Mouse (Mus musculus) lung, embryonic 15.5 days (tissue): ENCODE data around the gene Tagap. TPM values are rescaled to one million over a fixed set of nuclear protein-coding genes. Genes with fewer than 3 reads are reported as not detected.

ENCODE experiments used
- ATAC-seq: fragments of 200-750 bp; cut with Nextera tagmentation; 2 replicates; pipeline ENCODE4 v1.8.0; 2017; ENCODE audit warnings: moderate number of reproducible peaks, borderline replicate concordance; ENCODE audit not compliant: low FRiP score, low TSS enrichment; ENCODE audit errors: extremely low read depth
- H3K27ac ChIP-seq: fragments of 300-500 bp; sonication (generic); 2 replicates; pipeline ENCODE4 v1.5.1; 2015; ENCODE audit warnings: moderate library complexity, mild to moderate bottlenecking, inconsistent platforms
- H3K27me3 ChIP-seq: fragments of 300-500 bp; sonication (generic); 2 replicates; pipeline ENCODE4 v1.6.1; 2015; ENCODE audit warnings: inconsistent platforms
- H3K36me3 ChIP-seq: fragments of 300-500 bp; sonication (generic); 2 replicates; pipeline ENCODE4 v1.6.1; 2015; ENCODE audit warnings: inconsistent platforms
- H3K4me1 ChIP-seq: fragments of 300-500 bp; sonication (generic); 2 replicates; pipeline ENCODE4 v1.6.1; 2015; ENCODE audit warnings: inconsistent platforms
- H3K4me2 ChIP-seq: fragments of 300-500 bp; sonication (generic); 2 replicates; pipeline ENCODE4 v1.6.1; 2015; ENCODE audit warnings: inconsistent platforms, mild to moderate bottlenecking, moderate library complexity
- H3K4me3 ChIP-seq: fragments of 300-500 bp; sonication (generic); 2 replicates; pipeline ENCODE4 v1.5.1; 2015; ENCODE audit warnings: mild to moderate bottlenecking, inconsistent platforms
- H3K9ac ChIP-seq: fragments of 300-500 bp; sonication (generic); 2 replicates; pipeline ENCODE4 v1.6.1; 2015; ENCODE audit warnings: inconsistent platforms
- H3K9me3 ChIP-seq: fragments of 300-500 bp; sonication (generic); 2 replicates; pipeline ENCODE4 v1.6.1; 2016; ENCODE audit warnings: inconsistent platforms
- WGBS: fragments of 180-500 bp; shearing (Covaris S2); methylation state at CpG from one replicate; pipeline ENCODE4 v1.1.7; 2015; 5-methylcytosine and 5-hydroxymethylcytosine counted together
- polyA plus RNA-seq: library from polyadenylated mRNA; unstranded; fragments of >200 nt; fragmentation: Nextera tagmentation; extraction: Ambion mirVana; gene quantifications from 2 replicates; pipeline ENCODE4 v1.2.1, GENCODE M21; 2015

The Tagap gene
- polyA plus RNA-seq, 1 experiment from 2014 or later: 0.64 TPM

GRCm38 (mm10) chr17:7896047-7896635 is 29.7 kb upstream of the Tagap start:
- H3K36me3 ChIP-seq: no peaks in the 10 kb centered on the region
- no peaks in the 10 kb centered on the region for H3K4me1 ChIP-seq
- no peaks in the 10 kb centered on the region for H3K9me3 ChIP-seq
- no peaks in the 10 kb centered on the region for H3K27me3 ChIP-seq
- H3K4me3 ChIP-seq: no peak overlapping the region
- H3K27ac ChIP-seq: no peak overlapping the region
- no peak overlapping the region for H3K4me2 ChIP-seq
- WGBS: 55% methylated on average over 10 of the region's 10 CpGs
- no peak overlapping the region for H3K9ac ChIP-seq
- no peak for ATAC-seq

GRCm38 (mm10) chr17:7897120-7897519 is 28.7 kb upstream of the Tagap start:
- Histone ChIP-seq H3K4me2 (peak overlapping the region; percentile 11), H3K9me3 (no peaks in the 10 kb centered on the region), H3K27me3 (no peaks in the 10 kb centered on the region), H3K9ac (no peak overlapping the region), H3K4me3 (no peak overlapping the region), H3K27ac (no peak overlapping the region), H3K36me3 (no peaks in the 10 kb centered on the region), H3K4me1 (no peaks in the 10 kb centered on the region)
- WGBS: 63% methylated on average over 11 of the region's 11 CpGs
- no peak for ATAC-seq

- Histone ChIP-seq H3K27me3 (no peaks in the 10 kb centered on the region), H3K9ac (no peak overlapping the region)
- no peak for ATAC-seq
Measured at GRCm38 (mm10) chr17:7897756-7898155, 28.0 kb upstream of the Tagap start.

GRCm38 (mm10) chr17:7899233-7899632 is 26.6 kb upstream of the Tagap start:
- no peak for ATAC-seq
- H3K4me2 ChIP-seq: no peak overlapping the region
- H3K4me1 ChIP-seq: no peaks in the 10 kb centered on the region
- 66% methylated on average over 6 of the region's 6 CpGs for whole genome bisulfite sequencing
- no peaks in the 10 kb centered on the region for H3K27me3 ChIP-seq
- H3K27ac ChIP-seq: no peak overlapping the region
- no peaks in the 10 kb centered on the region for H3K36me3 ChIP-seq
- H3K9me3 ChIP-seq: no peaks in the 10 kb centered on the region
- H3K4me3 ChIP-seq: no peak overlapping the region
- no peak overlapping the region for H3K9ac ChIP-seq

More at GRCm38 (mm10) chr17:7897756-7898155, 28.0 kb upstream of the Tagap start:
- H3K27ac ChIP-seq: no peak overlapping the region
- H3K4me3 ChIP-seq: no peak overlapping the region
- no peak overlapping the region for H3K4me2 ChIP-seq
- no peaks in the 10 kb centered on the region for H3K4me1 ChIP-seq
- 75% methylated on average over 4 of the region's 4 CpGs for WGBS
- no peaks in the 10 kb centered on the region for H3K36me3 ChIP-seq
- H3K9me3 ChIP-seq: no peaks in the 10 kb centered on the region

- Histone ChIP-seq H3K4me2 (no peak overlapping the region), H3K36me3 (no peaks in the 10 kb centered on the region), H3K9me3 (no peaks in the 10 kb centered on the region), H3K4me1 (no peaks in the 10 kb centered on the region), H3K27me3 (no peaks in the 10 kb centered on the region), H3K27ac (no peak overlapping the region), H3K4me3 (no peak overlapping the region), H3K9ac (no peak overlapping the region)
- no peak for ATAC-seq
- 65% methylated on average over 4 of the region's 4 CpGs for WGBS
Measured at GRCm38 (mm10) chr17:7899961-7900360, 25.8 kb upstream of the Tagap start.

- H3K4me1 ChIP-seq: no peaks in the 10 kb centered on the region
- ATAC-seq: no peak
- H3K36me3 ChIP-seq: no peaks in the 10 kb centered on the region
- no peak overlapping the region for H3K27ac ChIP-seq
- no peak overlapping the region for H3K4me2 ChIP-seq
- 85% methylated on average over 2 of the region's 2 CpGs for WGBS
- no peak overlapping the region for H3K4me3 ChIP-seq
- H3K27me3 ChIP-seq: no peaks in the 10 kb centered on the region
- no peak overlapping the region for H3K9ac ChIP-seq
- H3K9me3 ChIP-seq: no peaks in the 10 kb centered on the region
Measured at GRCm38 (mm10) chr17:7901536-7901935, 24.3 kb upstream of the Tagap start.

GRCm38 (mm10) chr17:7902362-7902761 is 23.4 kb upstream of the Tagap start:
- no peak overlapping the region for H3K4me3 ChIP-seq
- H3K4me2 ChIP-seq: no peak overlapping the region
- H3K36me3 ChIP-seq: no peaks in the 10 kb centered on the region
- H3K27me3 ChIP-seq: no peaks in the 10 kb centered on the region
- 70% methylated on average over 3 of the region's 3 CpGs for WGBS
- H3K9me3 ChIP-seq: no peaks in the 10 kb centered on the region
- H3K9ac ChIP-seq: no peak overlapping the region
- no peak overlapping the region for H3K27ac ChIP-seq
- ATAC-seq: no peak
- H3K4me1 ChIP-seq: no peaks in the 10 kb centered on the region

- Histone ChIP-seq H3K4me3 (no peak overlapping the region), H3K27me3 (no peaks in the 10 kb centered on the region), H3K4me2 (no peak overlapping the region), H3K27ac (no peak overlapping the region), H3K9ac (no peak overlapping the region), H3K9me3 (no peaks in the 10 kb centered on the region), H3K36me3 (no peaks in the 10 kb centered on the region), H3K4me1 (no peaks in the 10 kb centered on the region)
- 31% methylated on average over 2 of the region's 2 CpGs for WGBS
- ATAC-seq: no peak
Measured at GRCm38 (mm10) chr17:7904992-7905391, 20.8 kb upstream of the Tagap start.

- H3K4me2 ChIP-seq: no peak overlapping the region
- H3K9ac ChIP-seq: no peak overlapping the region
- H3K27ac ChIP-seq: no peak overlapping the region
- no peaks in the 10 kb centered on the region for H3K36me3 ChIP-seq
- H3K9me3 ChIP-seq: no peaks in the 10 kb centered on the region
- no peak for ATAC-seq
- H3K27me3 ChIP-seq: no peaks in the 10 kb centered on the region
- no peak overlapping the region for H3K4me3 ChIP-seq
- WGBS: 29% methylated on average over 4 of the region's 4 CpGs
- no peaks in the 10 kb centered on the region for H3K4me1 ChIP-seq
Measured at GRCm38 (mm10) chr17:7905936-7906685, 19.7 kb upstream of the Tagap start.

- H3K27me3 ChIP-seq: no peaks in the 10 kb centered on the region
- no peak overlapping the region for H3K27ac ChIP-seq
- H3K9ac ChIP-seq: no peak overlapping the region
- no peaks in the 10 kb centered on the region for H3K36me3 ChIP-seq
- no peak for ATAC-seq
- H3K9me3 ChIP-seq: no peaks in the 10 kb centered on the region
- no peaks in the 10 kb centered on the region for H3K4me1 ChIP-seq
- H3K4me3 ChIP-seq: no peak overlapping the region
- WGBS: 66% methylated on average over 2 of the region's 2 CpGs
- H3K4me2 ChIP-seq: no peak overlapping the region
Measured at GRCm38 (mm10) chr17:7914596-7915227, 11.1 kb upstream of the Tagap start.

GRCm38 (mm10) chr17:7915791-7916190 is 10.0 kb upstream of the Tagap start:
- Histone ChIP-seq H3K4me1 (no peaks in the 10 kb centered on the region), H3K4me2 (no peak overlapping the region), H3K27me3 (no peaks in the 10 kb centered on the region), H3K27ac (no peak overlapping the region), H3K9me3 (no peaks in the 10 kb centered on the region), H3K9ac (no peak overlapping the region), H3K36me3 (no peaks in the 10 kb centered on the region), H3K4me3 (no peak overlapping the region)
- 74% methylated on average over 9 of the region's 9 CpGs for WGBS
- ATAC-seq: no peak
